Mouse (Mus musculus): ENCODE measurements around the gene Postn. TPM values are rescaled to one million over a fixed set of nuclear protein-coding genes. Genes with fewer than 3 reads are reported as not detected.

Gene Postn
- polyA plus RNA-seq, 1 experiment from 2014 or later: 79.6 TPM

- Histone ChIP-seq H3K27me3 (ENCODE audit: control insufficient read depth, insufficient read depth, low read length) (no peaks in the 10 kb centered on the region), H3K36me3 (ENCODE audit: control insufficient read depth, insufficient read depth, low read length) (no peaks in the 10 kb centered on the region), H3K27ac (ENCODE audit: low read depth, low read length) (no peak overlapping the region), H3K4me3 (ENCODE audit: low read length) (no peak overlapping the region), H3K9me3 (ENCODE audit: control insufficient read depth, low read length) (no peaks in the 10 kb centered on the region), H3K9ac (ENCODE audit: low read depth, low read length) (no peak overlapping the region), H3K4me2 (replicated peaks; ENCODE audit: low read depth, low read length) (no peak overlapping the region), H3K4me1 (ENCODE audit: control insufficient read depth, insufficient read depth, low read length) (no peaks in the 10 kb centered on the region)
- no peak for ATAC-seq (ENCODE audit: low FRiP score, low TSS enrichment)
- WGBS: 80% methylated on average over 6 of the region's 6 CpGs
These were observed 71.3 kb downstream of the Postn start for GRCm38 (mm10) chr3:54432167-54432566.

GRCm38 (mm10) chr3:54432605-54433004 is 71.7 kb downstream of the Postn start:
- Histone ChIP-seq H3K4me2 (replicated peaks; ENCODE audit: low read depth, low read length) (no peak overlapping the region), H3K4me1 (ENCODE audit: control insufficient read depth, insufficient read depth, low read length) (no peaks in the 10 kb centered on the region), H3K27ac (ENCODE audit: low read depth, low read length) (no peak overlapping the region), H3K9me3 (ENCODE audit: control insufficient read depth, low read length) (no peaks in the 10 kb centered on the region), H3K27me3 (ENCODE audit: control insufficient read depth, insufficient read depth, low read length) (no peaks in the 10 kb centered on the region), H3K36me3 (ENCODE audit: control insufficient read depth, insufficient read depth, low read length) (no peaks in the 10 kb centered on the region), H3K9ac (ENCODE audit: low read depth, low read length) (no peak overlapping the region), H3K4me3 (ENCODE audit: low read length) (no peak overlapping the region)
- 76% methylated on average over 4 of the region's 4 CpGs for WGBS
- no peak for ATAC-seq (ENCODE audit: low FRiP score, low TSS enrichment)

- H3K9ac ChIP-seq (ENCODE audit: low read depth, low read length): no peak overlapping the region
- no peak for ATAC-seq (ENCODE audit: low FRiP score, low TSS enrichment)
- no peak overlapping the region for H3K4me2 ChIP-seq (replicated peaks; ENCODE audit: low read depth, low read length)
- H3K9me3 ChIP-seq (ENCODE audit: control insufficient read depth, low read length): no peaks in the 10 kb centered on the region
- H3K27ac ChIP-seq (ENCODE audit: low read depth, low read length): no peak overlapping the region
- no peak overlapping the region for H3K4me3 ChIP-seq (ENCODE audit: low read length)
- H3K27me3 ChIP-seq (ENCODE audit: control insufficient read depth, insufficient read depth, low read length): no peaks in the 10 kb centered on the region
- H3K4me1 ChIP-seq (ENCODE audit: control insufficient read depth, insufficient read depth, low read length): no peaks in the 10 kb centered on the region
- H3K36me3 ChIP-seq (ENCODE audit: control insufficient read depth, insufficient read depth, low read length): no peaks in the 10 kb centered on the region
- 93% methylated on average over 6 of the region's 6 CpGs for WGBS
These were observed 73.7 kb downstream of the Postn start for GRCm38 (mm10) chr3:54434571-54434970.

GRCm38 (mm10) chr3:54436373-54436964 is 75.6 kb downstream of the Postn start:
- WGBS: 86% methylated on average over 1 of the region's 1 CpGs
- Histone ChIP-seq H3K4me1 (ENCODE audit: control insufficient read depth, insufficient read depth, low read length) (no peaks in the 10 kb centered on the region), H3K36me3 (ENCODE audit: control insufficient read depth, insufficient read depth, low read length) (no peaks in the 10 kb centered on the region), H3K27ac (ENCODE audit: low read depth, low read length) (no peak overlapping the region), H3K9me3 (ENCODE audit: control insufficient read depth, low read length) (no peaks in the 10 kb centered on the region), H3K27me3 (ENCODE audit: control insufficient read depth, insufficient read depth, low read length) (no peaks in the 10 kb centered on the region), H3K4me3 (ENCODE audit: low read length) (no peak overlapping the region), H3K9ac (ENCODE audit: low read depth, low read length) (no peak overlapping the region), H3K4me2 (replicated peaks; ENCODE audit: low read depth, low read length) (no peak overlapping the region)
- ATAC-seq (ENCODE audit: low FRiP score, low TSS enrichment): no peak

Other genes with a start within 250 kb of the Postn start
- gene Trpc4, start 205.1 kb upstream of the Postn start, polyA plus RNA-seq (2014; fragmentation: Nextera tagmentation; extraction: Ambion mirVana): 0.40 and 0.88 TPM in 2 replicates

All from kidney, embryonic 14.5 days (tissue).